Mouse (Mus musculus) C2C12 (cell line): ENCODE results near the gene Npr1. TPM values are rescaled to one million over a fixed set of nuclear protein-coding genes. Genes with fewer than 3 reads are reported as not detected.

Source experiments
- H3K27me3 ChIP-seq: one replicate; pipeline ENCODE4 v1.6.1; 2011; ENCODE audit not compliant: control insufficient read depth, insufficient read depth, insufficient read length
- H3K36me3 ChIP-seq: one replicate; pipeline ENCODE4 v1.6.1; 2011; ENCODE audit not compliant: control insufficient read depth, insufficient read depth
- H3K4me3 ChIP-seq: one replicate; pipeline ENCODE4 v1.5.1; 2011; ENCODE audit warnings: mild to moderate bottlenecking, control low read depth; ENCODE audit not compliant: poor library complexity, insufficient read depth, severe bottlenecking
- H3K79me2 ChIP-seq: one replicate; pipeline ENCODE4 v1.6.1; 2011; ENCODE audit not compliant: control insufficient read depth, insufficient read depth
- H3K79me3 ChIP-seq: one replicate; pipeline ENCODE4 v1.6.1; 2011; ENCODE audit warnings: low read depth, control low read depth
- H3ac ChIP-seq: one replicate; pipeline ENCODE3; 2011; ENCODE audit warnings: low read depth; ENCODE audit not compliant: control insufficient read depth, insufficient read length
- CEBPB ChIP-seq: IDR thresholded peaks from one replicate; pipeline ENCODE4 v1.6.1; 2011; ENCODE audit warnings: low read depth, mild to moderate bottlenecking, control low read depth, moderate library complexity
- CTCF ChIP-seq: IDR thresholded peaks from one replicate; pipeline ENCODE4 v1.5.1; 2011; ENCODE audit not compliant: control insufficient read depth, insufficient read depth, insufficient read length
- FOSL1 ChIP-seq: IDR thresholded peaks from one replicate; pipeline ENCODE4 v1.8.0; 2011; ENCODE audit warnings: mild to moderate bottlenecking, low read length; ENCODE audit not compliant: poor library complexity, insufficient read depth, severe bottlenecking
- MAX ChIP-seq: IDR thresholded peaks from one replicate; pipeline ENCODE4 v1.6.1; 2011; ENCODE audit warnings: mild to moderate bottlenecking, control low read depth
- MYOD1 ChIP-seq: IDR thresholded peaks from one replicate; pipeline ENCODE4 v1.6.1; 2011; ENCODE audit warnings: low read depth; ENCODE audit not compliant: control insufficient read depth, insufficient read length
- MYOG ChIP-seq: IDR thresholded peaks from one replicate; pipeline ENCODE4 v1.6.1; 2011; ENCODE audit not compliant: control insufficient read depth, insufficient read length; ENCODE audit errors: extremely low read depth
- USF1 ChIP-seq: IDR thresholded peaks from one replicate; pipeline ENCODE4 v1.6.1; 2011; ENCODE audit warnings: low read depth, mild to moderate bottlenecking, control low read depth, moderate library complexity
- long read RNA-seq, 2 experiments: library from polyadenylated mRNA; unstranded; transcript quantifications; one replicate each; pipeline ENCODE4 v2.0.0; 2019 to 2020
- polyA plus RNA-seq: library from polyadenylated mRNA; unstranded; fragments of >200 nt; fragmentation: generic; extraction: Trizol; gene quantifications from one replicate; pipeline ENCODE4 v1.2.1, GENCODE M21; 2012; ENCODE audit warnings: missing spikeins

Npr1 gene
- polyA plus RNA-seq: 1.0 TPM
- long read RNA-seq, experiment 1, partial matches to known transcripts: 0 of 1 reads
- long read RNA-seq, experiment 1, other reads (novel, unspliced or antisense): 0 of 1 reads
- long read RNA-seq, experiment 2, full-length matches to known transcripts: 2 of 2 reads
- long read RNA-seq, experiment 2, partial matches to known transcripts: 0 of 2 reads
- long read RNA-seq, experiment 2, other reads (novel, unspliced or antisense): 0 of 2 reads

DNA sequence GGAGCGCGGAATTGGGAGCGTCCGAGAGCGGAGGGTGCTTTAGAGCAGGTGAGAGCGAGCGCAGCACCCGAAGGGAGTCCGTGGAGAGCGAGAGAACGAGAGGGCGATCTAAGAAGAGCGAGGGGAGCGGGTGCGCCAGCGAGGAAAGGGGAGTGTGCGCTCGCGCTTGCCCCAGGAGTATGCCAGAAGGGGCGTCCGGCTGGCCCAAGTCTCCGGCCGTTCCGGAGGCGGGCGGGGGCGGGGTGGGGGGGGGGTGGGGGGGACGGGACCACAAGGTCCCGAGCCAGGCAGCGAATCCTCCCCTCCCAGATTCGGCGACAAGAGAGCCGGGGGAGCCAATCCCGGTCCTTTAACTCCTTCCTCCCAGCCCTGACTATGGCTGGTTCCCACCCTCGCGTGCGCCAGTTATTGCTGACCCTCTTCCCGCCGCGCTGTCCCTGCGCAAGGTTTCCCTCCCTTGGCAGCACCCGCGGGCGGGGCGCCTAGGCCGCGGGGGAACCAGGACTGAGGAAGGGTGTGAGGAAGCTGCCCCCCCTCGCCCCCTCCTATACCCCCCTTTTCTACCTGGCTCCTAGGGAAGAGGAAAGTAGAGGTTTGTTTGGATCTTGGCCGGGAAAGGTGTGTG, at the start of gene Npr1:
Npr1 (minus strand) TSS at position 181 of the 625 bp plus-strand sequence.
- no peaks in the 10 kb centered on the region for H3K79me3 ChIP-seq
- H3K4me3 ChIP-seq: peak within 1 kb of the TSS; percentile 19
- peak within 1 kb of the TSS; percentile 32 for H3ac ChIP-seq
- H3K36me3 ChIP-seq: no peaks in the 10 kb centered on the region
- H3K27me3 ChIP-seq: peaks cover 5% of the 10 kb centered on the region
- TF ChIP-seq MYOG: no peak
- no peak for TF ChIP-seq CTCF
- no peak for TF ChIP-seq CEBPB
- no peak for TF ChIP-seq MYOD1
- TF ChIP-seq USF1: no peak
- TF ChIP-seq FOSL1: no peak
- TF ChIP-seq MAX: no peak
- H3K79me2 ChIP-seq: no peaks in the 10 kb centered on the region

DNA sequence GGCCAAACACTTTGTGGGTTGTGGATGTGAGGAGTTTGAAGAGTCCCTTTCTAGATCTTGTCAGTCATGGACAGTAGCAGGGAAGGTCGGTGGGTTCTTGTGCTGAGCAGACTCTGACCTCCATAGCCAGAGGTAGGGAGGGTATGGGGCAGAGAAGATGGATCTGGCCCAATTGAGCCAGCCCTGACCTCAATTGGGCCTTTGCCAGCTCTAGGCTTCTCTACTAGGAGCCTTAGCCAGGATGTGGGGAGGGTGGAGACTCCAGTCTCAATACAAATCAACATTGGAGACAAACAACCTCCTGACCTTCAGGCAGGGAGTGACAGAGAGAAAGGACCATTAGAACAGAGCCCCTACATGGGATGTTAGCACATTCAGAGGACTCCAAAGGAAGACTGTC, 49.6 kb upstream of the Npr1 start:
- peak overlapping the region; percentile 44 for H3ac ChIP-seq
- H3K36me3 ChIP-seq: peaks cover 6% of the 10 kb centered on the region
- no peak for TF ChIP-seq MYOD1
- no peak for TF ChIP-seq FOSL1
- no peak for TF ChIP-seq MYOG
- TF ChIP-seq CEBPB: no peak
- no peak for TF ChIP-seq CTCF
- no peak for TF ChIP-seq MAX
- no peak for TF ChIP-seq USF1
- no peaks in the 10 kb centered on the region for H3K79me3 ChIP-seq
- peak overlapping the region; percentile 35 for H3K4me3 ChIP-seq
- no peaks in the 10 kb centered on the region for H3K27me3 ChIP-seq
- H3K79me2 ChIP-seq: peaks cover 35% of the 10 kb centered on the region

DNA sequence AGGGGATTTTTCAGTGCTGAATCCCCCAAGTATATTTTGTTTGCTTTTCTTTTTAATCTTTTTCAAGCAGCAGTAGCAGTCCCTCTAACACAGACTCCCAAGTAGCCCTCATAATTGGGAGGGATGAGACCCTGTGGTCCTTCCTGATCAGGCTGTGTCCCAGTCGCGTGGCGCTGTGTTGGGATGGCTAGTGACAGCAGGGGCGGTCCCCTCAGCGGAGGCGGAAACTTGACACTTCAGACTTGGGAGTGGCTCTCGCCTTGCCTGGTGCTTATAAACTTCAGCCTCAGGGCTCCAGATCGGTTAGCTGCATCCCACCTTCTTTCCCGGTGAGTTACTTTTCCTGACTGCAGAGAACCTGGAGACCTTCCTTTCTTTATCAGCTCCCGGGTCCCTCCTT, 49.0 kb upstream of the Npr1 start:
- Histone ChIP-seq H3K79me2 (peaks cover 35% of the 10 kb centered on the region), H3K27me3 (no peaks in the 10 kb centered on the region), H3K4me3 (peak overlapping the region; percentile 35), H3K36me3 (peaks cover 6% of the 10 kb centered on the region), H3ac (peak overlapping the region; percentile 44), H3K79me3 (no peaks in the 10 kb centered on the region)
- TF ChIP-seq MAX (peak; percentile 89), FOSL1 (no peak), MYOG (no peak), CTCF (no peak)

DNA sequence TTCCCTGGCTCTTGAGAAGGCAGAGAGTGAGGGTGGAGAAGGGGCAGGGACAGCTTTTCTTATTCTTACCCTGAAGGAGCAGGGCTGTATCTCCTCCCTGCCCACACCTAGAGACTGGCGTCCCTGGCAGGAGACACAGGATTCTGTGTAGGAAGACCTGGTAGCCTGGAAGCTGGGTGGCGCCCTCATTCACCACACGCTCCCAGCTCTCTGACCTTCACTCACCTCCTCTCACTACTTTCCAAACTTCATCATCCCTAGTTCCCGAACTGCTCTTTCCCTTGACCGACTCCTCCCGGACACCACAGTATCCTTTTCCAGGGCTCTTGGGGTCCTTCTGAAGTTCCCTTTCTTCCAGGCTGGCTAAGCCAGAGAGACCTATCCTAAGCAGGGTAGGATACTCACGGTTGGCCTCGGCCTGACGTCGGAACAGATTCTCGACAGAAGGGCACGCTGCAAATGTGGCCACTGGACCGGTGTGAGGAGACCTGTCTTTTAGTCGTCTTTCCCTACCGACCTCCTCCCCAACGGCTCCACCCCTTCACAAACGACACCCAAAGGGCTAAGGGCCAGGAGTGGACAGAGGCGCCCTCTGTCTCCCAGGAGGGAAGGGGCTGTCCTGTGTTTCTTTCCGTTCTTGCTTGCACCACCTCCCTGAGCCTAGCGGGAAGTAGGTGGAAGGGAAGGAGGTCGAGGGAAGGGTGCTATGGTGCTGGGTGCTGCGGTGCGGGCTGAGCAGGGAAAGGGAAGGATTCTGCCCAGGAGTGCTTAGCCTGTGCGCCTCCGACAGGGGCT, 48.3 kb upstream of the Npr1 start, which contains the start of the genes S100a1 and S100a13:
S100a1 (minus strand) TSS at position 597 of the 795 bp plus-strand sequence.
S100a13 (plus strand) TSS at position 640 of the 795 bp plus-strand sequence.
- Histone ChIP-seq H3K79me3 (peaks cover under 1% of the 10 kb centered on the region), H3K4me3 (peak within 1 kb of the TSS; percentile 35), H3K36me3 (peaks cover 6% of the 10 kb centered on the region), H3ac (peak within 1 kb of the TSS; percentile 63), H3K79me2 (peaks cover 37% of the 10 kb centered on the region), H3K27me3 (no peaks in the 10 kb centered on the region)
- TF ChIP-seq MAX: no peak
- peak; percentile 8 for TF ChIP-seq CTCF

GRCm38 (mm10) chr3:90512948-90513642, 47.4 kb upstream of the Npr1 start:
- H3K79me2 ChIP-seq: peaks cover 46% of the 10 kb centered on the region
- no peak for TF ChIP-seq CEBPB
- TF ChIP-seq MYOG: no peak
- no peak for TF ChIP-seq CTCF
- TF ChIP-seq MAX: no peak
- TF ChIP-seq MYOD1: no peak
- TF ChIP-seq FOSL1: no peak
- no peak for TF ChIP-seq USF1
- H3K79me3 ChIP-seq: peaks cover 10% of the 10 kb centered on the region
- no peaks in the 10 kb centered on the region for H3K27me3 ChIP-seq
- peak overlapping the region; percentile 35 for H3K4me3 ChIP-seq
- H3ac ChIP-seq: no peak overlapping the region
- H3K36me3 ChIP-seq: peaks cover 6% of the 10 kb centered on the region
